Mouse (Mus musculus) forebrain, embryonic 13.5 days (tissue): ENCODE measurements around the gene Tmem186. TPM values are rescaled to one million over a fixed set of nuclear protein-coding genes. Genes with fewer than 3 reads are reported as not detected.

ENCODE experiments used
- ATAC-seq: fragments of 200-750 bp; cut with Nextera tagmentation; 2 replicates; pipeline ENCODE4 v1.8.0; 2017
- H3K27ac ChIP-seq: fragments of 300-500 bp; sonication (generic); 2 replicates; pipeline ENCODE4 v1.5.1; 2015; ENCODE audit warnings: inconsistent platforms, mild to moderate bottlenecking, moderate library complexity
- H3K27me3 ChIP-seq: fragments of 300-500 bp; sonication (generic); 2 replicates; pipeline ENCODE4 v1.6.1; 2015; ENCODE audit warnings: mild to moderate bottlenecking, inconsistent platforms
- H3K36me3 ChIP-seq: fragments of 300-500 bp; sonication (generic); 2 replicates; pipeline ENCODE4 v1.6.1; 2015; ENCODE audit warnings: mild to moderate bottlenecking, inconsistent platforms; ENCODE audit not compliant: poor library complexity, severe bottlenecking
- H3K4me1 ChIP-seq: fragments of 300-500 bp; sonication (generic); 2 replicates; pipeline ENCODE4 v1.6.1; 2015; ENCODE audit warnings: inconsistent platforms
- H3K4me2 ChIP-seq: fragments of 300-500 bp; sonication (generic); 2 replicates; pipeline ENCODE4 v1.6.1; 2015; ENCODE audit warnings: inconsistent platforms, mild to moderate bottlenecking, moderate library complexity
- H3K4me3 ChIP-seq: fragments of 300-500 bp; sonication (generic); 2 replicates; pipeline ENCODE4 v1.5.1; 2015; ENCODE audit warnings: mild to moderate bottlenecking, inconsistent platforms
- H3K9ac ChIP-seq: fragments of 300-500 bp; sonication (generic); 2 replicates; pipeline ENCODE4 v1.6.1; 2015; ENCODE audit warnings: mild to moderate bottlenecking, inconsistent platforms
- H3K9me3 ChIP-seq: fragments of 300-500 bp; sonication (generic); replicated peaks from 2 replicates; pipeline ENCODE4 v1.6.1; 2016; ENCODE audit warnings: inconsistent platforms
- WGBS: fragments of 180-500 bp; shearing (Covaris S2); methylation state at CpG from one replicate; pipeline ENCODE4 v1.1.7; 2015; 5-methylcytosine and 5-hydroxymethylcytosine counted together
- polyA plus RNA-seq: library from polyadenylated mRNA; unstranded; fragments of >200 nt; fragmentation: Nextera tagmentation; extraction: Ambion mirVana; gene quantifications from 2 replicates; pipeline ENCODE4 v1.2.1, GENCODE M21; 2015

Gene Tmem186
- polyA plus RNA-seq, 1 experiment from 2014 or later, result 22.9 TPM

- no peaks in the 10 kb centered on the region for H3K36me3 ChIP-seq
- ATAC-seq, result no peak
Measured at GRCm38 (mm10) chr16:8673343-8673742, 35.8 kb upstream of the Tmem186 start.

GRCm38 (mm10) chr16:8672811-8673210 is 35.3 kb upstream of the Tmem186 start:
- Histone ChIP-seq H3K4me2 (peak overlapping the region; percentile 73; the same call in 1 of the 2 replicates), H3K9ac (no peak overlapping the region), H3K36me3 (no peaks in the 10 kb centered on the region), H3K4me3 (peak overlapping the region; percentile 73; the same call in 1 of the 2 replicates), H3K4me1 (peaks cover 33% of the 10 kb centered on the region), H3K9me3 (no peaks in the 10 kb centered on the region), H3K27me3 (peaks cover 15% of the 10 kb centered on the region), H3K27ac (no peak overlapping the region)
- ATAC-seq, result no peak

More at GRCm38 (mm10) chr16:8673343-8673742, 35.8 kb upstream of the Tmem186 start:
- Histone ChIP-seq H3K9ac (no peak overlapping the region), H3K27me3 (peaks cover 15% of the 10 kb centered on the region), H3K4me3 (no peak overlapping the region), H3K9me3 (no peaks in the 10 kb centered on the region), H3K27ac (no peak overlapping the region), H3K4me2 (no peak overlapping the region), H3K4me1 (peaks cover 27% of the 10 kb centered on the region)
- WGBS, result 75% methylated on average over 6 of the region's 6 CpGs

- H3K9ac ChIP-seq, result peak overlapping the region; percentile 80
- no peak overlapping the region for H3K27ac ChIP-seq
- under 1% methylated on average over 18 of the region's 18 CpGs for WGBS
- no peaks in the 10 kb centered on the region for H3K36me3 ChIP-seq
- ATAC-seq, result no peak
- peaks cover 37% of the 10 kb centered on the region for H3K4me1 ChIP-seq
- no peaks in the 10 kb centered on the region for H3K9me3 ChIP-seq
- H3K4me2 ChIP-seq, result peak overlapping the region; percentile 73
- H3K4me3 ChIP-seq, result peak overlapping the region; percentile 73
- peaks cover 15% of the 10 kb centered on the region for H3K27me3 ChIP-seq
Measured at GRCm38 (mm10) chr16:8672350-8672687, 34.8 kb upstream of the Tmem186 start.

- no peaks in the 10 kb centered on the region for H3K36me3 ChIP-seq
- H3K27ac ChIP-seq, result peak within 1 kb of the TSS; percentile 78
- H3K4me3 ChIP-seq, result peak within 1 kb of the TSS; percentile 73
- peak within 1 kb of the TSS; percentile 80 for H3K9ac ChIP-seq
- peaks cover 15% of the 10 kb centered on the region for H3K27me3 ChIP-seq
- no peaks in the 10 kb centered on the region for H3K9me3 ChIP-seq
- WGBS, result under 1% methylated on average over 62 of the region's 67 CpGs
- H3K4me1 ChIP-seq, result peaks cover 42% of the 10 kb centered on the region
- H3K4me2 ChIP-seq, result peak within 1 kb of the TSS; percentile 73
- peak; percentile 94 for ATAC-seq
Measured at GRCm38 (mm10) chr16:8671551-8672349, 34.2 kb upstream of the Tmem186 start, which contains the start of gene Carhsp1. Gene Carhsp1 (minus strand): TSS chr16:8672155.

- Histone ChIP-seq H3K27ac (peak overlapping the region; percentile 78), H3K9ac (peak overlapping the region; percentile 80), H3K4me3 (peak overlapping the region; percentile 73), H3K36me3 (peaks cover 7% of the 10 kb centered on the region; the same call in 1 of the 2 replicates), H3K4me2 (peak overlapping the region; percentile 73), H3K4me1 (peaks cover 49% of the 10 kb centered on the region), H3K27me3 (peaks cover 15% of the 10 kb centered on the region), H3K9me3 (no peaks in the 10 kb centered on the region)
- ATAC-seq, result peak; percentile 25
- 4% methylated on average over 14 of the region's 15 CpGs for WGBS
Measured at GRCm38 (mm10) chr16:8670041-8671035, 32.8 kb upstream of the Tmem186 start.

- peak overlapping the region; percentile 78 for H3K27ac ChIP-seq
- peak overlapping the region; percentile 73 for H3K4me3 ChIP-seq
- peak overlapping the region; percentile 80 for H3K9ac ChIP-seq
- H3K4me2 ChIP-seq, result peak overlapping the region; percentile 73
- peaks cover 49% of the 10 kb centered on the region for H3K4me1 ChIP-seq
- ATAC-seq, result no peak
- peaks cover 9% of the 10 kb centered on the region; the same call in 1 of the 2 replicates for H3K36me3 ChIP-seq
- no peaks in the 10 kb centered on the region for H3K9me3 ChIP-seq
- 45% methylated on average over 5 of the region's 5 CpGs for WGBS
- peaks cover 15% of the 10 kb centered on the region for H3K27me3 ChIP-seq
Measured at GRCm38 (mm10) chr16:8669432-8669831, 31.9 kb upstream of the Tmem186 start.

GRCm38 (mm10) chr16:8668386-8668785 is 30.9 kb upstream of the Tmem186 start:
- Histone ChIP-seq H3K36me3 (peaks cover 20% of the 10 kb centered on the region), H3K4me1 (peaks cover 49% of the 10 kb centered on the region), H3K9ac (0 out of 2 replicates have a peak overlapping the region, but pooled peaks have one; percentile 9), H3K4me3 (no peak overlapping the region), H3K27ac (no peak overlapping the region), H3K4me2 (peak overlapping the region; percentile 73), H3K9me3 (no peaks in the 10 kb centered on the region), H3K27me3 (peaks cover 7% of the 10 kb centered on the region)
- no peak for ATAC-seq
- 67% methylated on average over 2 of the region's 2 CpGs for WGBS

- peaks cover 25% of the 10 kb centered on the region for H3K36me3 ChIP-seq
- H3K9ac ChIP-seq, result no peak overlapping the region
- no peak overlapping the region for H3K4me3 ChIP-seq
- ATAC-seq, result no peak
- WGBS, result 71% methylated on average over 4 of the region's 4 CpGs
- H3K4me2 ChIP-seq, result peak overlapping the region; percentile 18; the same call in 1 of the 2 replicates
- H3K9me3 ChIP-seq, result no peaks in the 10 kb centered on the region
- peaks cover 2% of the 10 kb centered on the region for H3K27me3 ChIP-seq
- peaks cover 49% of the 10 kb centered on the region for H3K4me1 ChIP-seq
- H3K27ac ChIP-seq, result no peak overlapping the region
Measured at GRCm38 (mm10) chr16:8667814-8668213, 30.3 kb upstream of the Tmem186 start.

GRCm38 (mm10) chr16:8667261-8667660 is 29.7 kb upstream of the Tmem186 start:
- 85% methylated on average over 7 of the region's 7 CpGs for WGBS
- Histone ChIP-seq H3K9ac (0 out of 2 replicates have a peak overlapping the region, but pooled peaks have one; percentile 34), H3K4me2 (peak overlapping the region; percentile 18; the same call in 1 of the 2 replicates), H3K4me3 (no peak overlapping the region), H3K4me1 (peaks cover 49% of the 10 kb centered on the region), H3K9me3 (no peaks in the 10 kb centered on the region), H3K27ac (no peak overlapping the region), H3K27me3 (no peaks in the 10 kb centered on the region), H3K36me3 (peaks cover 31% of the 10 kb centered on the region)
- ATAC-seq, result no peak

GRCm38 (mm10) chr16:8666452-8666851 is 28.9 kb upstream of the Tmem186 start:
- H3K4me2 ChIP-seq, result no peak overlapping the region
- peaks cover 49% of the 10 kb centered on the region for H3K4me1 ChIP-seq
- H3K27ac ChIP-seq, result no peak overlapping the region
- no peak overlapping the region for H3K4me3 ChIP-seq
- H3K36me3 ChIP-seq, result peaks cover 39% of the 10 kb centered on the region
- ATAC-seq, result no peak
- WGBS, result 70% methylated on average over 2 of the region's 2 CpGs
- no peaks in the 10 kb centered on the region for H3K9me3 ChIP-seq
- H3K27me3 ChIP-seq, result no peaks in the 10 kb centered on the region
- peak overlapping the region; percentile 8; the same call in 1 of the 2 replicates for H3K9ac ChIP-seq

GRCm38 (mm10) chr16:8665367-8665766 is 27.9 kb upstream of the Tmem186 start:
- H3K4me1 ChIP-seq, result peaks cover 42% of the 10 kb centered on the region
- no peak overlapping the region for H3K4me2 ChIP-seq
- H3K4me3 ChIP-seq, result no peak overlapping the region
- no peaks in the 10 kb centered on the region for H3K27me3 ChIP-seq
- WGBS, result 77% methylated on average over 5 of the region's 5 CpGs
- H3K9ac ChIP-seq, result no peak overlapping the region
- H3K36me3 ChIP-seq, result peaks cover 49% of the 10 kb centered on the region
- no peaks in the 10 kb centered on the region for H3K9me3 ChIP-seq
- ATAC-seq, result no peak
- H3K27ac ChIP-seq, result no peak overlapping the region
